Mouse (Mus musculus) small intestine, adult 2 months (tissue): Measurements from ENCODE around the gene Pcsk7.

Experiments
- CTCF ChIP-seq: fragments of 200-500 bp; IDR thresholded peaks from 2 replicates; pipeline ENCODE4 v1.5.1; 2012; ENCODE audit warnings: low read depth, mild to moderate bottlenecking, control low read depth, inconsistent platforms, low read length, moderate library complexity, mixed read lengths; ENCODE audit not compliant: insufficient replicate concordance, insufficient read length; ENCODE audit errors: extremely low read depth
- POLR2A ChIP-seq: fragments of 200-500 bp; IDR thresholded peaks from 2 replicates; pipeline ENCODE4 v1.6.1; 2012; ENCODE audit warnings: low read depth, mild to moderate bottlenecking, control low read depth, inconsistent platforms, low read length, moderate library complexity

DNA sequence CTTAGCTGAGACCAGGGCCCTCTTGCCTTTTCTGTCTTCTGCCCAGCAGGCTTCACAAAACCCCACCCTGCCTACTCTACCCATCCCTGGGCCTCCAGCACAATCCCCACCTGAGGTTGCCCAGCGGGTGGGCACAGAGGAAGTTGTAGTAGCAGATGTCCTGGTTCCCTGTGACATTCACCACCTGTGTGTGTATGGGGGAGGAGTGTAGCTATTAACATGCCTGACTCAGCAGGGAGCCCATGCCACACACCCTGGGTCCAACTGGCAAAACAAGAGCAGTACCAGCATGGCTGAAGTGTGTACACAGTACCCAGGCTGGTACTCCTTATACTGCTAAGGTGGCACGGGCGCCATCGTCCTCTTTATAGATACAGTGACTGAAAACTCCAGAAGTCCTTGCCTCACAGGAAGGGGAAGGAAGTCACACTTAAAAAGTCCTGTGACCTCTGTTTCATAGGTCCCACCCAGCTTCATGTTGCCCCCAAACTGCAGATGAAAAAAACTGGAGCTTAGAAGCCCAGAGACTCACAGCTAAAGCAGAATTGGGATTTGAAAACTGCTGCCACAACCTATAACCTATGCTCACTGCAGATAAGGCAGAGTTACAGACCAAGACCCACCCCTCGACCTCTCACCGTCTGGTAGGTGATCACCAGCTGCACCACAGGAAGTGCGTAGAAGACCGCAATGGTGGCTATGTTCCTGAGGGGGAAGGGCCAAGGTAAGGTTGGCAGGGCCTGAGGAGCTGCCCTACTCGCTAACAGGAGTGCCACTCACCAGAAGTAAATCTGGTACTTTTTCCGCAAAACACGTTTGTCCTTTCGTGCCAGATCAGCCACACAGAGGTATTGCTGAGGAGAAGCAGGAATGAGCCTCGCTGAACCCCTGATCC, 38.5 kb downstream of the Pcsk7 start:
- TF ChIP-seq POLR2A, result no peak
- no peak for TF ChIP-seq CTCF
